Mouse (Mus musculus) lung, postnatal 0 days (tissue): ENCODE measurements at regions not wholly inside any gene's neighbourhood (a gene's known extent, or its start where the extent isn't known, plus 50 kb on each side); places are given as distances from the start of the nearest gene placed in this dataset.

ENCODE experiments used
- CTCF ChIP-seq: IDR thresholded peaks from 2 replicates; pipeline ENCODE4 v1.5.1; 2016; ENCODE audit warnings: antibody characterized with exemption, mild to moderate bottlenecking
- EP300 ChIP-seq: IDR thresholded peaks from 2 replicates; pipeline ENCODE4 v1.6.1; 2016; ENCODE audit warnings: antibody characterized with exemption, mild to moderate bottlenecking, control low read depth

- TF ChIP-seq CTCF (no peak), EP300 (no peak)
These were observed 59.8 kb upstream of the Rasgrf1 start for GRCm38 (mm10) chr9:89849947-89850346.
